Mouse (Mus musculus) forebrain, embryonic 12.5 days (tissue): Measurements from ENCODE around the gene Zfp367. TPM values are rescaled to one million over a fixed set of nuclear protein-coding genes. Genes with fewer than 3 reads are reported as not detected.

Source experiments
- ATAC-seq: fragments of 200-750 bp; cut with Nextera tagmentation; 2 replicates; pipeline ENCODE4 v1.8.0; 2017; ENCODE audit warnings: moderate TSS enrichment; ENCODE audit not compliant: low FRiP score
- H3K27ac ChIP-seq: fragments of 300-500 bp; sonication (generic); 2 replicates; pipeline ENCODE4 v1.5.1; 2016; ENCODE audit warnings: mild to moderate bottlenecking
- H3K27me3 ChIP-seq: fragments of 300-500 bp; sonication (generic); 2 replicates; pipeline ENCODE4 v1.6.1; 2016; ENCODE audit warnings: mild to moderate bottlenecking
- H3K36me3 ChIP-seq: fragments of 300-500 bp; sonication (generic); replicated peaks from 2 replicates; pipeline ENCODE4 v1.6.1; 2016; ENCODE audit warnings: mild to moderate bottlenecking
- H3K4me1 ChIP-seq: fragments of 300-500 bp; sonication (generic); 2 replicates; pipeline ENCODE4 v1.6.1; 2016
- H3K4me2 ChIP-seq: fragments of 300-500 bp; sonication (generic); 2 replicates; pipeline ENCODE4 v1.6.1; 2016; ENCODE audit warnings: mild to moderate bottlenecking, moderate library complexity
- H3K4me3 ChIP-seq: fragments of 300-500 bp; sonication (generic); replicated peaks from 2 replicates; pipeline ENCODE4 v1.5.1; 2016; ENCODE audit warnings: mild to moderate bottlenecking
- H3K9ac ChIP-seq: fragments of 300-500 bp; sonication (generic); 2 replicates; pipeline ENCODE4 v1.6.1; 2016; ENCODE audit warnings: mild to moderate bottlenecking
- H3K9me3 ChIP-seq: fragments of 300-500 bp; sonication (generic); 2 replicates; pipeline ENCODE4 v1.6.1; 2016
- WGBS: fragments of 180-500 bp; shearing (Covaris S2); methylation state at CpG from one replicate; pipeline ENCODE4 v1.1.7; 2016; 5-methylcytosine and 5-hydroxymethylcytosine counted together
- polyA plus RNA-seq: library from polyadenylated mRNA; unstranded; fragments of >200 nt; fragmentation: Nextera tagmentation; extraction: Ambion mirVana; gene quantifications from 2 replicates; pipeline ENCODE4 v1.2.1, GENCODE M21; 2016

The Zfp367 gene
- polyA plus RNA-seq: 27.9 and 29.3 TPM in 2 replicates

DNA sequence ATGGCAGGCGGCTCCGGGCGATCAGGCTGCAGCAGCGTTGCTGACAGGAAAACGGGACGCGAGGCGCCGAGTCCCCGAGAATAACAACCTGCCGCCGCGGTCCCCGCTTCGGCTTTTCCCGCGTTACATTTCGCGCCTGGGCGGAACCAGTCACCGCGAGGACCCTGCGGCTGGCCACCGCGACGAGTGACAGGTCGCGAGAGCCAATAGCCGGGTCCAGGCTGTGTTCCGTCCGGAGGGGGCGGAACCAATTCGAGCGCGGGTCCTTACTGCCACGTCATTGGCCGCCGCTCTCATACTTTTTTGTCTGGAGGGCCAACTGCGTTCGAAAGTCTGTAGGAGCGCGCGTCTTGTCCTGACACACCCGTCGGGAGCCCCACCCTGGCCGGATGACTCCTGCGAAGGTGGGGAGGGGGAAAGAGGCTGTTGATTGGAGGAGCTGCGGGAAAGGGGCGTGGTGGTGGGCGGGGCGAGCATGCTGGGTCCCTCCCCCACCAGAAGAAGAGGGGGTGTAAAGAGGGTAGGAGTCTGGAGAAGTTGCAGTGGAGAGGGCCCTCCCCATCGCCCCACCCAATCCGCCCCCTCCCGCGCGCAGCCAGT lies at the start of gene Zfp367:
Gene Zfp367 (minus strand): TSS at position 120 of the 600 bp plus-strand sequence.
- peak; percentile 97 for ATAC-seq
- WGBS: under 1% methylated on average over 52 of the region's 56 CpGs
- peak within 1 kb of the TSS; percentile 95 for H3K4me3 ChIP-seq
- H3K4me1 ChIP-seq: peaks cover 25% of the 10 kb centered on the region
- no peaks in the 10 kb centered on the region for H3K36me3 ChIP-seq
- H3K4me2 ChIP-seq: peak within 1 kb of the TSS; percentile 89
- no peaks in the 10 kb centered on the region for H3K27me3 ChIP-seq
- H3K27ac ChIP-seq: peak within 1 kb of the TSS; percentile 94
- peak within 1 kb of the TSS; percentile 86 for H3K9ac ChIP-seq
- H3K9me3 ChIP-seq: no peaks in the 10 kb centered on the region

DNA sequence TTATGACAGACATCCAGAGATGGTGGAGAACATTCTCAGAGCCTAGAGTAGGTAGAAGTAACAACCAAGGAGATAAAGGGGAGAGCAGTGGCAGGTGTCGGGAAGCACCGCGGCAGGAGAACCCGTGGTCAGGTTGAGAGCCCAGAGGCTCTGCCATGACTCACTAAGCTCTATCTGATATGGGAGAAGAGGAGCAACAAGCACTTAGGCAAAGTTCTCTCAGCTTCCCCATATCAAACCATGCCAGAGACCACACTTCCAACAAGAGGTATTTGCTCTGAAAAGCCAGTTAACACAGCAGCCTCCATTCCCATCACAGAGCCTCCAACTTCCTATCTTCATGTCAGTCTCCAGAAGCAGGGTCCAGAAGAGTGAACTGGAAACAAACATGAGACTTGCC lies 47.9 kb upstream of the Zfp367 start:
- 95% methylated on average over 4 of the region's 4 CpGs for WGBS

GRCm38 (mm10) chr13:64198310-64198709 lies 45.3 kb upstream of the Zfp367 start:
- H3K4me2 ChIP-seq: no peak overlapping the region
- WGBS: 92% methylated on average over 4 of the region's 4 CpGs
- H3K9ac ChIP-seq: no peak overlapping the region
- no peaks in the 10 kb centered on the region for H3K9me3 ChIP-seq
- H3K36me3 ChIP-seq: no peaks in the 10 kb centered on the region
- no peak overlapping the region for H3K27ac ChIP-seq
- no peaks in the 10 kb centered on the region for H3K4me1 ChIP-seq
- H3K4me3 ChIP-seq: no peak overlapping the region
- no peaks in the 10 kb centered on the region for H3K27me3 ChIP-seq
- ATAC-seq: no peak

More for the DNA sequence above, 47.9 kb upstream of the Zfp367 start:
- no peaks in the 10 kb centered on the region for H3K27me3 ChIP-seq
- H3K4me2 ChIP-seq: no peak overlapping the region
- H3K4me1 ChIP-seq: peaks cover 3% of the 10 kb centered on the region; the same call in 1 of the 2 replicates
- H3K9me3 ChIP-seq: no peaks in the 10 kb centered on the region
- no peak overlapping the region for H3K4me3 ChIP-seq
- H3K9ac ChIP-seq: no peak overlapping the region
- ATAC-seq: no peak
- no peak overlapping the region for H3K27ac ChIP-seq
- no peaks in the 10 kb centered on the region for H3K36me3 ChIP-seq

- no peak overlapping the region for H3K4me2 ChIP-seq
- H3K4me1 ChIP-seq: no peaks in the 10 kb centered on the region
- H3K9me3 ChIP-seq: no peaks in the 10 kb centered on the region
- no peaks in the 10 kb centered on the region for H3K36me3 ChIP-seq
- no peaks in the 10 kb centered on the region for H3K27me3 ChIP-seq
- no peak overlapping the region for H3K9ac ChIP-seq
- WGBS: 92% methylated on average over 6 of the region's 6 CpGs
- no peak for ATAC-seq
- H3K27ac ChIP-seq: no peak overlapping the region
- no peak overlapping the region for H3K4me3 ChIP-seq
Observed at GRCm38 (mm10) chr13:64197899-64198298, 44.9 kb upstream of the Zfp367 start.

DNA sequence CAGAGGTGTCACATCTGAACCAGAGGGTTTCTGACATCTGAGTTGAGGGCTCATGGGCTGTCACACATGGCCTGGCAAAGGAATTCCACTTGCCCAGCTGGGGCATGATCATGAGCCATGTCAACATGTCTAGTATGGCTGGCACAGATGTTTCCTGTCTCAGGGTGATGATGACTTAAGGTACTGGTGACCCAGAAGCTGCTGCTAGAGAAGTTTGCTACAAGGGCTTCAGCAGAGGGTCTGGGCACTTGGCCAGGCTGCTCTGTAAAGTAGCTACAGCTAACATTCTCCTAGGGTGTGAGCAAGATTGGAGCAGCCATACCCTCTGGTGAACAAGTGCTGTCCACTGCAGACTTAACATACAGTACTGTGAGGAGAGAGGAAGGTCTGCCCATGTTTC lies 34.1 kb upstream of the Zfp367 start:
- Histone ChIP-seq H3K4me3 (no peak overlapping the region), H3K27me3 (no peaks in the 10 kb centered on the region)

DNA sequence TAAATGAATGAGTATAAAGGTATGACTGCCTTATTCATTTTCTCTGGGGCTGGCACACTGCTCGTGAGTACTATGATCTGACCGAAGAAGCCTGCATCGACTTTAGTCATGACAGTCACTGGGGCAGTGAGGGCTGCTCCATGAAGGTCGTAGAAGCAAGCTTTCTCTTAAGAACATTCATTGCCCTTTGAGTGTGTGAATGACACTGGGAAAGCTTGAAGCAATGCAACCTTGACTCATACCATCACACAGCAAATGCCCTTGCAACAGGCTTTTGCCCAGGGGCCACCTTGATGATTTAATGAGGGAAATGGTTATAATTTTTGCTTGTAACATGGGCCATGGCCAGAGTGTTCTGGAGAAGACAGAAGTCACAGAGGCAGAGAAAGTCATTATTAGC lies 33.5 kb upstream of the Zfp367 start:
- ATAC-seq: no peak
- Histone ChIP-seq H3K9me3 (no peaks in the 10 kb centered on the region), H3K4me2 (no peak overlapping the region), H3K36me3 (peaks cover 7% of the 10 kb centered on the region), H3K9ac (no peak overlapping the region), H3K27me3 (no peaks in the 10 kb centered on the region), H3K4me3 (no peak overlapping the region), H3K27ac (no peak overlapping the region), H3K4me1 (no peaks in the 10 kb centered on the region)
- 95% methylated on average over 4 of the region's 4 CpGs for WGBS

More for the DNA sequence above, 34.1 kb upstream of the Zfp367 start:
- Histone ChIP-seq H3K27ac (no peak overlapping the region), H3K4me2 (no peak overlapping the region), H3K9ac (no peak overlapping the region), H3K4me1 (no peaks in the 10 kb centered on the region), H3K9me3 (no peaks in the 10 kb centered on the region), H3K36me3 (peaks cover 7% of the 10 kb centered on the region)
- ATAC-seq: no peak

DNA sequence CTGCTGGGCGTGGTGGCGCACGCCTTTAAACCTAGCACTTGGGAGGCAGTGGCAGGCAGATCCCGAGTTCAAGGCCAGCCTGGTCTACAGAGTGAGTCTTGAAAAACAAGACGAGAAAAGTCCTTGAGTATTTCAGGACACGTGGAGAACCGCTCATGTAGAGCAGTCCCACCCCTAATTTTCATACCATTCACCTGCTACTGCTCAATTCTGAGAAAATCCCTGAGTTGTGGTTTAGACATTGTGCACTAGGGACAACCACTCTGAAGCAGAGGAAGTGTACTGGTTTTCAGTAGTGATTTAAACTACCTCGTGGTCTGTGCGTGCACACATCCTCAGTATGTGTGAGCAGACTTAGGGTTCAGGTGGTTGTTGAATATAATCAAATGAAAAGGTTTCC lies 32.6 kb upstream of the Zfp367 start:
- no peak for ATAC-seq
- 92% methylated on average over 9 of the region's 9 CpGs for WGBS

DNA sequence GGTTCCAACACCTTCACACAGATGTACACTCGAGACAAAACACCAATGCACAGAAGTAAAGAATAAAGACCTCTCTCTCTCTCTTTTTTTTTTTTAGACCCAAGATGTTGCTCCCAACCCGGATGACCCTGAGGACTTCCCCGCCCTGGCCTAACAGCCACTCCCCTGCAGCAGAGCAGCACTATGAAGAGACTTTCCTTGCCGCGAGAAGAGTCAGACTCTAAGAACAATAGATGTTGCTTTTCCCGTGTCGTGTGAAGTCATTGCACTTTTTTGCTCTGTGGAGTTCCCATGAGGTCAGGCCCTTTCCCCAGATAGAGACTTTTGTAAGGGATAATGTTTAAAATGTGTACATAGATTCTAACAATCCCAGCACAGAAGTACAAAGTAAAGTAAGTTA lies 32.2 kb upstream of the Zfp367 start:
- Histone ChIP-seq H3K9me3 (no peaks in the 10 kb centered on the region), H3K27ac (no peak overlapping the region), H3K4me3 (no peak overlapping the region), H3K4me1 (no peaks in the 10 kb centered on the region), H3K27me3 (no peaks in the 10 kb centered on the region), H3K4me2 (no peak overlapping the region), H3K9ac (no peak overlapping the region), H3K36me3 (peaks cover 7% of the 10 kb centered on the region)
- WGBS: 79% methylated on average over 7 of the region's 7 CpGs
- ATAC-seq: no peak

More for the DNA sequence above, 32.6 kb upstream of the Zfp367 start:
- Histone ChIP-seq H3K4me2 (no peak overlapping the region), H3K36me3 (peaks cover 7% of the 10 kb centered on the region), H3K27ac (no peak overlapping the region), H3K4me3 (no peak overlapping the region), H3K27me3 (no peaks in the 10 kb centered on the region), H3K9me3 (no peaks in the 10 kb centered on the region), H3K4me1 (no peaks in the 10 kb centered on the region), H3K9ac (no peak overlapping the region)

GRCm38 (mm10) chr13:64184361-64184760 lies 31.4 kb upstream of the Zfp367 start:
- no peak for ATAC-seq
- H3K36me3 ChIP-seq: peaks cover 7% of the 10 kb centered on the region

DNA sequence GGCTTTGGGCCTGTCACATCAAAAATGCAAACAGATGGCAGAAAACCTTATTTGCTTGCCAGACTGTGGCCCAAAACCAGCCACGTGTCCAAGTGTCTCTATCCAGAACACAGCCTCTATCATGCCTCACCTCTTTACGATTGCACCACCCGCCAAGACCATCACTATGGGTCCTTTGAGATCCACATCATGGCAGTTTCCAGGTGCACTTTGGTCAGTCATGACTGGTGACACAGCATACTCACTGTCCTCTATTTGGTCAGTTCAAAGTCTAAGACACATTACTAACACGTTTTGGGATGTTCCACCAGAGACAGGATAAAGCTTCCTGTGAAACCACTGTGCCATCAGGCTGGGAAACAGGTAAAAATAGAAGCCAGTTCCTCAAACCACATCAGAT lies 30.6 kb upstream of the Zfp367 start:
- peaks cover 7% of the 10 kb centered on the region for H3K36me3 ChIP-seq
- 86% methylated on average over 4 of the region's 4 CpGs for WGBS
- no peak for ATAC-seq
- no peak overlapping the region for H3K4me3 ChIP-seq
- H3K27ac ChIP-seq: no peak overlapping the region
- H3K9me3 ChIP-seq: no peaks in the 10 kb centered on the region
- H3K4me2 ChIP-seq: no peak overlapping the region
- peaks cover 6% of the 10 kb centered on the region for H3K4me1 ChIP-seq
- no peaks in the 10 kb centered on the region for H3K27me3 ChIP-seq
- no peak overlapping the region for H3K9ac ChIP-seq

More at GRCm38 (mm10) chr13:64184361-64184760, 31.4 kb upstream of the Zfp367 start:
- Histone ChIP-seq H3K4me2 (no peak overlapping the region), H3K9me3 (no peaks in the 10 kb centered on the region), H3K9ac (no peak overlapping the region), H3K4me1 (peaks cover 1% of the 10 kb centered on the region; the same call in 1 of the 2 replicates), H3K4me3 (no peak overlapping the region), H3K27me3 (no peaks in the 10 kb centered on the region), H3K27ac (no peak overlapping the region)
- WGBS: 85% methylated on average over 10 of the region's 10 CpGs

DNA sequence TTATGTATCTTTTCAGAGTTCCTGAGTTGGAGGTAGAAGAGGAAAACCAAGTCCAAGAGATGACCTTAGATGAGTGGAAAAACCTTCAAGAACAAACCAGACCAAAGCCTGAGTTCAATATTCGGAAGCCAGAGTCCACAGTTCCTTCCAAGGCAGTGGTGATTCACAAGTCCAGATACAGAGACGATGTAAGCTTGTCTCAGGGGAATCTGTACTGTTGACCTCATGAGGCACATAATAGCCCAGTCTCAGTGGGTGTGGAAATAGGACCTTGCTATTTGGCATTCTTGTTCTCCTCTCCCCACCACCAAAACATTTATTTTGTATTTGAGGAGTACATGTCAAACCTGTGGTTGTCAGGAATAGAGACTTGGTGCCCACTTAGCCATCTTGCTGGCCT lies 29.1 kb upstream of the Zfp367 start:
- no peak overlapping the region for H3K4me3 ChIP-seq
- H3K4me1 ChIP-seq: peaks cover 10% of the 10 kb centered on the region
- no peak for ATAC-seq
- no peak overlapping the region for H3K4me2 ChIP-seq
- H3K27me3 ChIP-seq: no peaks in the 10 kb centered on the region
- peaks cover 7% of the 10 kb centered on the region for H3K36me3 ChIP-seq
- no peaks in the 10 kb centered on the region for H3K9me3 ChIP-seq
- no peak overlapping the region for H3K27ac ChIP-seq
- 90% methylated on average over 2 of the region's 2 CpGs for WGBS
- H3K9ac ChIP-seq: no peak overlapping the region

- H3K27ac ChIP-seq: no peak overlapping the region
- H3K27me3 ChIP-seq: no peaks in the 10 kb centered on the region
- H3K36me3 ChIP-seq: peaks cover 3% of the 10 kb centered on the region
- no peak overlapping the region for H3K4me3 ChIP-seq
- peaks cover 10% of the 10 kb centered on the region for H3K4me1 ChIP-seq
- 85% methylated on average over 3 of the region's 3 CpGs for WGBS
- no peak overlapping the region for H3K9ac ChIP-seq
- ATAC-seq: no peak
- H3K9me3 ChIP-seq: no peaks in the 10 kb centered on the region
- H3K4me2 ChIP-seq: no peak overlapping the region
Observed at GRCm38 (mm10) chr13:64180888-64181287, 27.9 kb upstream of the Zfp367 start.

- Histone ChIP-seq H3K9ac (no peak overlapping the region), H3K4me2 (no peak overlapping the region), H3K9me3 (no peaks in the 10 kb centered on the region), H3K4me1 (peaks cover 10% of the 10 kb centered on the region), H3K27me3 (no peaks in the 10 kb centered on the region), H3K27ac (no peak overlapping the region), H3K4me3 (no peak overlapping the region), H3K36me3 (peaks cover 3% of the 10 kb centered on the region; the same call in 1 of the 2 replicates)
- no peak for ATAC-seq
- 90% methylated on average over 4 of the region's 4 CpGs for WGBS
Observed at GRCm38 (mm10) chr13:64180300-64180699, 27.3 kb upstream of the Zfp367 start.
